Mouse (Mus musculus): ENCODE results near the gene Rag1. TPM values are rescaled to one million over a fixed set of nuclear protein-coding genes. Genes with fewer than 3 reads are reported as not detected.

Gene Rag1
- polyA plus RNA-seq, 1 experiment from 2014 or later: 0.84 TPM

Other genes with a start within 250 kb of the Rag1 start
- gene Rag2, start 24.8 kb downstream of the Rag1 start, polyA plus RNA-seq (2015; fragmentation: Nextera tagmentation; extraction: Ambion mirVana): 1.2 TPM in 2 replicates
- gene B230118H07Rik, start within 50 bp of the Rag1 start, polyA plus RNA-seq (2015; fragmentation: Nextera tagmentation; extraction: Ambion mirVana): 12.6 and 13.3 TPM in 2 replicates
- gene Traf6, start 28.9 kb upstream of the Rag1 start, polyA plus RNA-seq (2015; fragmentation: Nextera tagmentation; extraction: Ambion mirVana): 3.6 and 4.0 TPM in 2 replicates
- 5.2 and 5.4 TPM in 2 replicates for gene Prr5l, start 233.5 kb upstream of the Rag1 start, polyA plus RNA-seq (2015; fragmentation: Nextera tagmentation; extraction: Ambion mirVana)
- gene Commd9, start 236.7 kb upstream of the Rag1 start, polyA plus RNA-seq (2015; fragmentation: Nextera tagmentation; extraction: Ambion mirVana): 19.9 and 21.7 TPM in 2 replicates